Mouse (Mus musculus) midbrain, embryonic 15.5 days (tissue): ENCODE results near the gene Mcl1. TPM values are rescaled to one million over a fixed set of nuclear protein-coding genes. Genes with fewer than 3 reads are reported as not detected.
"Not testable (repeated sequence)": the region's sequence is repeated elsewhere in the genome, so short reads cannot be mapped to it uniquely, and the experiment has no call there.

Experiments used
- ATAC-seq: fragments of 200-750 bp; cut with Nextera tagmentation; replicated peaks from 2 replicates; pipeline ENCODE4 v1.8.0; 2017; ENCODE audit warnings: moderate TSS enrichment
- H3K27ac ChIP-seq: fragments of 300-500 bp; sonication (generic); 2 replicates; pipeline ENCODE4 v1.5.1; 2015; ENCODE audit warnings: mild to moderate bottlenecking, inconsistent platforms
- H3K27me3 ChIP-seq: fragments of 300-500 bp; sonication (generic); replicated peaks from 2 replicates; pipeline ENCODE4 v1.6.1; 2015; ENCODE audit warnings: inconsistent platforms
- H3K36me3 ChIP-seq: fragments of 300-500 bp; sonication (generic); replicated peaks from 2 replicates; pipeline ENCODE4 v1.6.1; 2015; ENCODE audit warnings: inconsistent platforms
- H3K4me1 ChIP-seq: fragments of 300-500 bp; sonication (generic); 2 replicates; pipeline ENCODE4 v1.6.1; 2015; ENCODE audit warnings: inconsistent platforms
- H3K4me2 ChIP-seq: fragments of 300-500 bp; sonication (generic); 2 replicates; pipeline ENCODE4 v1.6.1; 2015; ENCODE audit warnings: inconsistent platforms, mild to moderate bottlenecking, moderate library complexity
- H3K4me3 ChIP-seq: fragments of 300-500 bp; sonication (generic); 2 replicates; pipeline ENCODE4 v1.5.1; 2015; ENCODE audit warnings: mild to moderate bottlenecking, inconsistent platforms
- H3K9ac ChIP-seq: fragments of 300-500 bp; sonication (generic); 2 replicates; pipeline ENCODE4 v1.6.1; 2015; ENCODE audit warnings: mild to moderate bottlenecking, inconsistent platforms
- H3K9me3 ChIP-seq: fragments of 300-500 bp; sonication (generic); 2 replicates; pipeline ENCODE4 v1.6.1; 2016; ENCODE audit warnings: inconsistent platforms
- WGBS: fragments of 180-500 bp; shearing (Covaris S2); methylation state at CpG from one replicate; pipeline ENCODE4 v1.1.7; 2015; ENCODE audit warnings: mixed read lengths; 5-methylcytosine and 5-hydroxymethylcytosine counted together
- polyA plus RNA-seq: library from polyadenylated mRNA; unstranded; fragments of >200 nt; fragmentation: Nextera tagmentation; extraction: Ambion mirVana; gene quantifications from 2 replicates; pipeline ENCODE4 v1.2.1, GENCODE M21; 2015

Gene Mcl1
- polyA plus RNA-seq = 47.8 and 47.9 TPM in 2 replicates

DNA sequence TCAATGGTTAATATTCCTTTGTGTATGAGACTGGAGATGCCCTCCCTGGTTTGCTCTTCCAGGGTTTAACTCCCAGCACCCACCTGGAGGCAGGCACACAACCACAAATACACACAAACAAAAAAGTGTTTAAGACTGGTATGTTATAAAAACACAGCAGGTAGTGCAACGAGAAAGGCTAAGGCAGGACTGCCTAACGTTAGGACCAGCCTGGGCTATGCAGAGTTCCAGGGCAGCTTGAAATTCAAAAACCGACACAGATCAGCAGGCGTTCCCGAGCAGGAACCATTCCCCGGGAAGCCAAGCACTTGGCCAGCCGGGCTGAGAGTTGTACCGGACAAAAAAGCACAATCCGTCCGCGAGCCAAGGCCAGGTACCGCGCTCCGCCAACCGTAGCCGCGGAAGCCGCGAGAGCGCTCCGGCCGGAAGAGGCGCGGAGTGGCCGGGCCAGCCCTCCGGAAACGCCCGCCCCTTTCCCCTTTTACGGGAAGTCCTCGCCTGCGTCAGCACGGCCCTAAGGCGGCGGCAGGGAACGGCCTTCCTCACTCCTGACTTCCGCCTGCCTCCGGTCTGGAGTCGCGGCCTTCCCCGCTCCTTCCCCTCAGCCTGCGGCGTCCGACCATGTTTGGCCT, at the start of gene Mcl1:
Mcl1 (plus strand) TSS at position 553 of the 632 bp plus-strand sequence.
- H3K27me3 ChIP-seq = no peaks in the 10 kb centered on the region
- H3K4me3 ChIP-seq = peak within 1 kb of the TSS; percentile 90
- under 1% methylated on average over 41 of the region's 43 CpGs for WGBS

GRCm38 (mm10) chr3:95609195-95609594, 49.4 kb upstream of the Mcl1 start:
- Histone ChIP-seq H3K4me2 (no peak overlapping the region), H3K27ac (no peak overlapping the region), H3K9ac (no peak overlapping the region), H3K27me3 (no peaks in the 10 kb centered on the region), H3K36me3 (peaks cover 16% of the 10 kb centered on the region; the same call in 1 of the 2 replicates), H3K4me1 (no peaks in the 10 kb centered on the region), H3K4me3 (no peak overlapping the region), H3K9me3 (no peaks in the 10 kb centered on the region)
- WGBS = 77% methylated on average over 3 of the region's 3 CpGs
- ATAC-seq = no peak

More for the DNA sequence above, at the start of gene Mcl1:
- H3K9me3 ChIP-seq = no peaks in the 10 kb centered on the region
- H3K9ac ChIP-seq = peak within 1 kb of the TSS; percentile 97
- peak within 1 kb of the TSS; percentile 98 for H3K27ac ChIP-seq
- peaks cover 46% of the 10 kb centered on the region for H3K4me1 ChIP-seq
- peak; percentile 98 for ATAC-seq
- H3K4me2 ChIP-seq = peak within 1 kb of the TSS; percentile 59
- no peaks in the 10 kb centered on the region for H3K36me3 ChIP-seq

DNA sequence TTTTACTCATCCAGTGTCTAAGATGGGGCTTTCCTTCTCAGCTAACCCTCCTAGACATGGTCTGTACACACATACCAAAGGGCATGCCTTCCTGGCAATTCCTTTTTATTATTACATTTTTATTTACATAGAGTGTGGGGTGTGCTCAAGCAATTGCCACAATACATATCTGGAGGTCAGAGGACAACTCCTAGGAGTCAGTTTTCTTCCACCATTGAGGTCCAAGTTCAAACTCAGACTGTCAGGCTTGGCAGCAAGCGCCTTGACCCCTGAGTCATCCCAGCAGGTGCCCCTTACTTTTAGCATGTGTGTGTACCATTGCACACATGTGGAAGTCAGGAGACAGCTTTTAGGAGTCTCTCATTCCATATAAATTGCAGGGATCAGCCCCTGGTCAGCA, 44.6 kb upstream of the Mcl1 start:
- peaks cover 30% of the 10 kb centered on the region for H3K36me3 ChIP-seq
- H3K4me3 ChIP-seq = no peak overlapping the region
- H3K27ac ChIP-seq = no peak overlapping the region
- H3K4me1 ChIP-seq = no peaks in the 10 kb centered on the region
- no peak overlapping the region for H3K4me2 ChIP-seq
- H3K9me3 ChIP-seq = no peaks in the 10 kb centered on the region
- 93% methylated on average over 1 of the region's 1 CpGs for WGBS
- ATAC-seq = no peak
- H3K27me3 ChIP-seq = no peaks in the 10 kb centered on the region
- no peak overlapping the region for H3K9ac ChIP-seq

GRCm38 (mm10) chr3:95618511-95618910, 40.1 kb upstream of the Mcl1 start:
- peaks cover 17% of the 10 kb centered on the region for H3K36me3 ChIP-seq
- no peak overlapping the region for H3K4me3 ChIP-seq
- no peak for ATAC-seq
- no peaks in the 10 kb centered on the region for H3K4me1 ChIP-seq
- no peak overlapping the region for H3K27ac ChIP-seq
- H3K9me3 ChIP-seq = no peaks in the 10 kb centered on the region
- no peak overlapping the region for H3K9ac ChIP-seq
- H3K27me3 ChIP-seq = no peaks in the 10 kb centered on the region
- no peak overlapping the region for H3K4me2 ChIP-seq
- 91% methylated on average over 1 of the region's 1 CpGs for WGBS

- Histone ChIP-seq H3K9me3 (no peaks in the 10 kb centered on the region), H3K27ac (no peak overlapping the region), H3K36me3 (peaks cover 17% of the 10 kb centered on the region), H3K4me3 (no peak overlapping the region), H3K4me1 (peaks cover 6% of the 10 kb centered on the region), H3K27me3 (no peaks in the 10 kb centered on the region), H3K9ac (no peak overlapping the region), H3K4me2 (no peak overlapping the region)
- ATAC-seq = no peak
- WGBS = 89% methylated on average over 1 of the region's 1 CpGs
Measured at GRCm38 (mm10) chr3:95621241-95621640, 37.3 kb upstream of the Mcl1 start.

DNA sequence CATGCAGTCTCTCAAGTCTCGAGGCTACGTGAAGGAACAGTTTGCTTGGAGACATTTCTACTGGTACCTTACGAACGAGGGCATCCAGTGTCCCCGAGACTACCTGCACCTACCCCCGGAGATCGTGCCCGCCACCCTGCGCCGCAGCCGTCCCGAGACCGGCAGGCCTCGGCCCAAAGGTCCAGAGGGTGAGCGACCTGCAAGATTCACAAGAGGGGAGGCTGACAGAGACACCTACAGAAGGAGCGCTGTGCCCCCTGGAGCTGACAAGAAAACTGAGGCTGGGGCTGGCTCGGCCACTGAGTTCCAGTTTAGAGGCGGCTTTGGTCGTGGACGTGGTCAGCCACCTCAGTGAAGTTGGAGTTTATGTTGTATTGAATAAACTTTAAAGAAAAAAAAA, 36.2 kb upstream of the Mcl1 start:
- ATAC-seq = not testable (repeated sequence)

GRCm38 (mm10) chr3:95623551-95623950, 35.0 kb upstream of the Mcl1 start:
- H3K36me3 ChIP-seq = peaks cover 14% of the 10 kb centered on the region

More for the DNA sequence above, 36.2 kb upstream of the Mcl1 start:
- H3K9me3 ChIP-seq, H3K27ac ChIP-seq, H3K4me3 ChIP-seq, H3K4me2 ChIP-seq, H3K9ac ChIP-seq, H3K27me3 ChIP-seq: not testable (repeated sequence)
- H3K4me1 ChIP-seq = peaks cover 18% of the 10 kb centered on the region
- 95% methylated on average over 20 of the region's 20 CpGs for WGBS
- peaks cover 12% of the 10 kb centered on the region for H3K36me3 ChIP-seq

GRCm38 (mm10) chr3:95623991-95624515, 34.5 kb upstream of the Mcl1 start:
- H3K27ac ChIP-seq = peak overlapping the region; percentile 82
- H3K27me3 ChIP-seq, H3K9me3 ChIP-seq, ATAC-seq: not testable (repeated sequence)
- 62% methylated on average over 5 of the region's 5 CpGs for WGBS
- peaks cover 24% of the 10 kb centered on the region for H3K4me1 ChIP-seq
- H3K4me2 ChIP-seq = peak overlapping the region; percentile 59
- peaks cover 17% of the 10 kb centered on the region for H3K36me3 ChIP-seq
- peak overlapping the region; percentile 44; the same call in 1 of the 2 replicates for H3K9ac ChIP-seq
- H3K4me3 ChIP-seq = peak overlapping the region; percentile 66

More at GRCm38 (mm10) chr3:95623551-95623950, 35.0 kb upstream of the Mcl1 start:
- H3K4me3 ChIP-seq = no peak overlapping the region
- no peak overlapping the region for H3K4me2 ChIP-seq
- WGBS = 62% methylated on average over 2 of the region's 2 CpGs
- no peaks in the 10 kb centered on the region for H3K9me3 ChIP-seq
- no peak overlapping the region for H3K27ac ChIP-seq
- no peak overlapping the region for H3K9ac ChIP-seq
- ATAC-seq = no peak
- H3K4me1 ChIP-seq = peaks cover 24% of the 10 kb centered on the region
- H3K27me3 ChIP-seq = no peaks in the 10 kb centered on the region

- Histone ChIP-seq H3K4me1 (peaks cover 24% of the 10 kb centered on the region), H3K27ac (peak within 1 kb of the TSS; percentile 96), H3K4me3 (peak within 1 kb of the TSS; percentile 66), H3K9ac (peak within 1 kb of the TSS; percentile 61), H3K9me3 (no peaks in the 10 kb centered on the region), H3K36me3 (peaks cover 24% of the 10 kb centered on the region), H3K4me2 (peak within 1 kb of the TSS; percentile 66), H3K27me3 (no peaks in the 10 kb centered on the region)
- ATAC-seq = peak; percentile 99
- WGBS = under 1% methylated on average over 44 of the region's 44 CpGs
Measured at GRCm38 (mm10) chr3:95624628-95625503, 33.7 kb upstream of the Mcl1 start, which contains the start of gene Ensa. Gene Ensa (plus strand): TSS chr3:95624993.

DNA sequence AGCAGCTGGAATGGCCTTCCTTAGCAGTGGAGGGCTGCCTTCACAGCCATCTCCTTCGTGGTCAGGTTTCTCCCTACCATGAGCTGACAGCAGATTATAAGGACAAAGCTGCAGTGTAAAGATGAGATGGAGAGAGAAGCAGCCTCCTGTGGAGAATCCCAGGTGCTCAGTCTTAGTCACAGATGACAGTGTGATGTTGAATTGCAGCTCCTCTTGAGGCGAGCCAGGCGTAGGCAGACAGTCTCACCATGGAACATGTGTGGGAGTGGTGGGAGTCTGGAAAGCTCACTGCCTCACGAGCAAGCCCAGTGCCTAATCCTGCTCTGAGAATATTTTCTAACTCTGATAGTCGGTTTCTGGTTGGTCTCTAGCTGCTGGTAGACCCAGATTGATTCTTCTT, 30.8 kb upstream of the Mcl1 start:
- Histone ChIP-seq H3K4me3 (no peak overlapping the region), H3K4me1 (peaks cover 26% of the 10 kb centered on the region), H3K4me2 (no peak overlapping the region), H3K9ac (no peak overlapping the region; the same call in 1 of the 2 replicates), H3K27me3 (no peaks in the 10 kb centered on the region), H3K27ac (no peak overlapping the region), H3K36me3 (peaks cover 46% of the 10 kb centered on the region), H3K9me3 (no peaks in the 10 kb centered on the region)
- 90% methylated on average over 5 of the region's 5 CpGs for WGBS
- ATAC-seq = no peak

DNA sequence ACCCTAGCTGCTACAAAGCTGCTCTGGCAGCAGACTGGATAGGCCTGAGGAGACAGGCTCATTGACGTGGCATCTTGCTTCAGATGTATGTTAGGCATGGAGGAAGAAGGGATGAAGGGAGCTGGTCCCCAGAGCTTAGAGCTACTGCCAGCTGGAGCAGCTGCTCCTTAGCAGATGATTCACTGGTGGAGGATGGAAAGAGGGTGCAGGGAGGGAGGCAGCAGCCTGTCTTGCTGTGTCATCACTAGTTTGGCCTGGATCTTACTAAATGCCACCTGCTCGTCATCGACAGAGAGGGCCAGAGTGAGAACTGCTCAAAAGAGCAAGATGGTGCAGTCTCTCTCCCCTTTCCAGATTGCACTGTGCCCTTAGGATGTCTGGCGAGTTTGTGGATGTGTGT, 28.8 kb upstream of the Mcl1 start:
- Histone ChIP-seq H3K9me3 (no peaks in the 10 kb centered on the region), H3K27ac (no peak overlapping the region), H3K4me1 (peaks cover 26% of the 10 kb centered on the region), H3K9ac (no peak overlapping the region), H3K4me3 (no peak overlapping the region), H3K27me3 (no peaks in the 10 kb centered on the region), H3K4me2 (no peak overlapping the region), H3K36me3 (peaks cover 56% of the 10 kb centered on the region)
- WGBS = 87% methylated on average over 4 of the region's 4 CpGs
- ATAC-seq = no peak

DNA sequence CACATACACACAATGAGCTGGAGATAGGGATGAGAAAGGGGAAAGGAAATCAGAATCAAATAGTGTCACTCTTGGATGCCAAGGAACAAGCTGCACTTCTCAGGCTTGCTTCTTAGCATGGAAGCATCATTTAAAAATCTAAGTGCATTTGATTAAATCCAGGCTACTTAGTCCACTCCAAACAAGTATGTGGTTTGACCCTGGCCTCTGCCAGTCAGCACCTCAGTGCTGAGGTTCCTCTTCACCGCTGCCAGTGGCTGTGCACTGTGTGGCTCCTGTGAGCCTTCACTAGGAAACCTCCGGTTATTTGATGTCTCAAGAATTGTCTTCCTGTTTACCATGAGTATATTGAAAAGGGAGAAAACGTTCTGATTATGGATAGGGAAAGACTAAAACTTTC, 27.7 kb upstream of the Mcl1 start:
- Histone ChIP-seq H3K4me1 (peaks cover 24% of the 10 kb centered on the region), H3K9ac (no peak overlapping the region), H3K4me2 (no peak overlapping the region), H3K36me3 (peaks cover 59% of the 10 kb centered on the region), H3K9me3 (no peaks in the 10 kb centered on the region), H3K4me3 (no peak overlapping the region), H3K27ac (no peak overlapping the region), H3K27me3 (no peaks in the 10 kb centered on the region)
- no peak for ATAC-seq
- 87% methylated on average over 3 of the region's 3 CpGs for WGBS
